Mouse (Mus musculus) urinary bladder, postnatal 25 days (tissue): Measurements from ENCODE around the gene Hsd17b3.
"Not testable (repeated sequence)": the region's sequence is repeated elsewhere in the genome, so short reads cannot be mapped to it uniquely, and the experiment has no call there.

Source experiments
- DNase-seq: peaks from one replicate; pipeline ENCODE4 v3.0.0; 2022; ENCODE audit warnings: low spot score

Hsd17b3 gene

GRCm38 (mm10) chr13:64083331-64083730, 5.7 kb downstream of the Hsd17b3 start:
- no peak for DNase-seq

- DNase-seq: no peak
Observed at GRCm38 (mm10) chr13:64081012-64081919, 7.8 kb downstream of the Hsd17b3 start.

- no peak for DNase-seq
Observed at GRCm38 (mm10) chr13:64077591-64077990, 11.4 kb downstream of the Hsd17b3 start.

GRCm38 (mm10) chr13:64076074-64076473, 13.0 kb downstream of the Hsd17b3 start:
- DNase-seq: no peak

GRCm38 (mm10) chr13:64066653-64067052, 22.4 kb downstream of the Hsd17b3 start:
- no peak for DNase-seq

- no peak for DNase-seq
Observed at GRCm38 (mm10) chr13:64064276-64064675, 24.8 kb downstream of the Hsd17b3 start.

- DNase-seq: no peak
Observed at GRCm38 (mm10) chr13:64060935-64061506, 28.0 kb downstream of the Hsd17b3 start.

- no peak for DNase-seq
Observed at GRCm38 (mm10) chr13:64053959-64054358, 35.1 kb downstream of the Hsd17b3 start.

GRCm38 (mm10) chr13:64052281-64052680, 36.7 kb downstream of the Hsd17b3 start:
- DNase-seq: not testable (repeated sequence)

GRCm38 (mm10) chr13:64050895-64051294, 38.1 kb downstream of the Hsd17b3 start:
- no peak for DNase-seq

GRCm38 (mm10) chr13:64049535-64049934, 39.5 kb downstream of the Hsd17b3 start:
- no peak for DNase-seq

GRCm38 (mm10) chr13:64048467-64048866, 40.6 kb downstream of the Hsd17b3 start:
- DNase-seq: no peak

- no peak for DNase-seq
Observed at GRCm38 (mm10) chr13:64039976-64040375, 49.1 kb downstream of the Hsd17b3 start.

- DNase-seq: no peak
Observed at GRCm38 (mm10) chr13:64038114-64038513, 50.9 kb downstream of the Hsd17b3 start.

- peak; percentile 66 for DNase-seq
Observed at GRCm38 (mm10) chr13:64036079-64037011, 52.7 kb downstream of the Hsd17b3 start.

GRCm38 (mm10) chr13:64035036-64035435, 54.0 kb downstream of the Hsd17b3 start:
- DNase-seq: no peak

GRCm38 (mm10) chr13:64033921-64034320, 55.1 kb downstream of the Hsd17b3 start:
- no peak for DNase-seq

GRCm38 (mm10) chr13:64033181-64033580, 55.8 kb downstream of the Hsd17b3 start:
- no peak for DNase-seq

GRCm38 (mm10) chr13:64031254-64031653, 57.8 kb downstream of the Hsd17b3 start:
- no peak for DNase-seq

GRCm38 (mm10) chr13:64030792-64031191, 58.2 kb downstream of the Hsd17b3 start:
- no peak for DNase-seq

GRCm38 (mm10) chr13:64024803-64025202, 64.2 kb downstream of the Hsd17b3 start:
- DNase-seq: no peak

- DNase-seq: no peak
Observed at GRCm38 (mm10) chr13:64022786-64023468, 66.1 kb downstream of the Hsd17b3 start.
